Mouse (Mus musculus): ENCODE measurements at regions not wholly inside any gene's neighbourhood (a gene's known extent, or its start where the extent isn't known, plus 50 kb on each side); places are given as distances from the start of the nearest gene placed in this dataset.

GRCm38 (mm10) chr8:87064768-87065167 is 179.7 kb upstream of the N4bp1 start:
- Histone ChIP-seq H3K27me3 (ENCODE audit: control insufficient read depth, insufficient read depth, low read length) (no peaks in the 10 kb centered on the region), H3K27ac (replicated peaks; ENCODE audit: low read depth, low read length) (peak overlapping the region; percentile 70), H3K4me1 (ENCODE audit: control insufficient read depth, insufficient read depth, low read length) (peaks cover 7% of the 10 kb centered on the region; the same call in 1 of the 2 replicates), H3K4me2 (ENCODE audit: low read length) (no peak overlapping the region), H3K4me3 (replicated peaks; ENCODE audit: low read depth, low read length) (no peak overlapping the region), H3K9ac (replicated peaks; ENCODE audit: low read length) (no peak overlapping the region), H3K9me3 (ENCODE audit: control insufficient read depth, low read length) (no peaks in the 10 kb centered on the region), H3K36me3 (ENCODE audit: control insufficient read depth, insufficient read depth, low read length) (no peaks in the 10 kb centered on the region)
- ATAC-seq (ENCODE audit: low FRiP score, low TSS enrichment) (no peak), DNase-seq (no peak)
- 81% methylated on average over 9 of the region's 9 CpGs for WGBS

GRCm38 (mm10) chr8:87064250-87064747 is 179.2 kb upstream of the N4bp1 start:
- H3K4me2 ChIP-seq (ENCODE audit: low read length), result no peak overlapping the region
- H3K4me3 ChIP-seq (replicated peaks; ENCODE audit: low read depth, low read length), result no peak overlapping the region
- peak overlapping the region; percentile 70 for H3K27ac ChIP-seq (replicated peaks; ENCODE audit: low read depth, low read length)
- peak; percentile 65 for DNase-seq
- H3K36me3 ChIP-seq (ENCODE audit: control insufficient read depth, insufficient read depth, low read length), result no peaks in the 10 kb centered on the region
- no peaks in the 10 kb centered on the region for H3K9me3 ChIP-seq (ENCODE audit: control insufficient read depth, low read length)
- peak; percentile 27; the same call in 1 of the 2 replicates for ATAC-seq (ENCODE audit: low FRiP score, low TSS enrichment)
- H3K4me1 ChIP-seq (ENCODE audit: control insufficient read depth, insufficient read depth, low read length), result peaks cover 7% of the 10 kb centered on the region; the same call in 1 of the 2 replicates
- WGBS, result 42% methylated on average over 12 of the region's 12 CpGs
- H3K27me3 ChIP-seq (ENCODE audit: control insufficient read depth, insufficient read depth, low read length), result no peaks in the 10 kb centered on the region
- H3K9ac ChIP-seq (replicated peaks; ENCODE audit: low read length), result no peak overlapping the region

- 0 out of 2 replicates have a peak overlapping the region, but pooled peaks have one; percentile 32 for H3K27ac ChIP-seq (replicated peaks; ENCODE audit: low read depth, low read length)
- no peak for ATAC-seq (ENCODE audit: low FRiP score, low TSS enrichment)
- 83% methylated on average over 4 of the region's 4 CpGs for WGBS
Measured at GRCm38 (mm10) chr8:87063588-87063987, 178.5 kb upstream of the N4bp1 start.

GRCm38 (mm10) chr8:87049746-87050145 is 164.7 kb upstream of the N4bp1 start:
- Histone ChIP-seq H3K9ac (replicated peaks; ENCODE audit: low read length) (no peak overlapping the region), H3K9me3 (ENCODE audit: control insufficient read depth, low read length) (no peaks in the 10 kb centered on the region), H3K4me3 (replicated peaks; ENCODE audit: low read depth, low read length) (no peak overlapping the region), H3K27ac (replicated peaks; ENCODE audit: low read depth, low read length) (no peak overlapping the region), H3K27me3 (ENCODE audit: control insufficient read depth, insufficient read depth, low read length) (no peaks in the 10 kb centered on the region), H3K36me3 (ENCODE audit: control insufficient read depth, insufficient read depth, low read length) (no peaks in the 10 kb centered on the region), H3K4me1 (ENCODE audit: control insufficient read depth, insufficient read depth, low read length) (no peaks in the 10 kb centered on the region), H3K4me2 (ENCODE audit: low read length) (no peak overlapping the region)
- 69% methylated on average over 3 of the region's 3 CpGs for WGBS
- no peak for ATAC-seq (ENCODE audit: low FRiP score, low TSS enrichment)
- no peak for DNase-seq

More at GRCm38 (mm10) chr8:87063588-87063987, 178.5 kb upstream of the N4bp1 start:
- no peaks in the 10 kb centered on the region for H3K27me3 ChIP-seq (ENCODE audit: control insufficient read depth, insufficient read depth, low read length)
- H3K36me3 ChIP-seq (ENCODE audit: control insufficient read depth, insufficient read depth, low read length), result no peaks in the 10 kb centered on the region
- H3K9me3 ChIP-seq (ENCODE audit: control insufficient read depth, low read length), result no peaks in the 10 kb centered on the region
- no peak overlapping the region for H3K4me2 ChIP-seq (ENCODE audit: low read length)
- no peak for DNase-seq
- peaks cover 7% of the 10 kb centered on the region; the same call in 1 of the 2 replicates for H3K4me1 ChIP-seq (ENCODE audit: control insufficient read depth, insufficient read depth, low read length)
- no peak overlapping the region for H3K4me3 ChIP-seq (replicated peaks; ENCODE audit: low read depth, low read length)
- H3K9ac ChIP-seq (replicated peaks; ENCODE audit: low read length), result no peak overlapping the region

- Histone ChIP-seq H3K4me1 (ENCODE audit: control insufficient read depth, insufficient read depth, low read length) (0 out of 2 replicates have a peak, but pooled peaks cover 2% of the 10 kb centered on the region), H3K9me3 (ENCODE audit: control insufficient read depth, low read length) (no peaks in the 10 kb centered on the region), H3K36me3 (ENCODE audit: control insufficient read depth, insufficient read depth, low read length) (no peaks in the 10 kb centered on the region), H3K9ac (replicated peaks; ENCODE audit: low read length) (no peak overlapping the region), H3K4me3 (replicated peaks; ENCODE audit: low read depth, low read length) (no peak overlapping the region), H3K27me3 (ENCODE audit: control insufficient read depth, insufficient read depth, low read length) (no peaks in the 10 kb centered on the region), H3K27ac (replicated peaks; ENCODE audit: low read depth, low read length) (no peak overlapping the region), H3K4me2 (ENCODE audit: low read length) (no peak overlapping the region)
- DNase-seq (no peak), ATAC-seq (ENCODE audit: low FRiP score, low TSS enrichment) (no peak)
- 90% methylated on average over 4 of the region's 4 CpGs for WGBS
Measured at GRCm38 (mm10) chr8:87049196-87049595, 164.1 kb upstream of the N4bp1 start.

- Histone ChIP-seq H3K36me3 (ENCODE audit: control insufficient read depth, insufficient read depth, low read length) (no peaks in the 10 kb centered on the region), H3K4me2 (ENCODE audit: low read length) (no peak overlapping the region), H3K4me3 (replicated peaks; ENCODE audit: low read depth, low read length) (no peak overlapping the region), H3K9ac (replicated peaks; ENCODE audit: low read length) (no peak overlapping the region), H3K27me3 (ENCODE audit: control insufficient read depth, insufficient read depth, low read length) (no peaks in the 10 kb centered on the region), H3K4me1 (ENCODE audit: control insufficient read depth, insufficient read depth, low read length) (0 out of 2 replicates have a peak, but pooled peaks cover 2% of the 10 kb centered on the region), H3K27ac (replicated peaks; ENCODE audit: low read depth, low read length) (no peak overlapping the region), H3K9me3 (ENCODE audit: control insufficient read depth, low read length) (no peaks in the 10 kb centered on the region)
- DNase-seq (no peak), ATAC-seq (ENCODE audit: low FRiP score, low TSS enrichment) (no peak)
- 82% methylated on average over 4 of the region's 4 CpGs for WGBS
Measured at GRCm38 (mm10) chr8:87046590-87046989, 161.5 kb upstream of the N4bp1 start.

GRCm38 (mm10) chr8:87043016-87043415 is 158.0 kb upstream of the N4bp1 start:
- Histone ChIP-seq H3K4me2 (ENCODE audit: low read length) (no peak overlapping the region), H3K27me3 (ENCODE audit: control insufficient read depth, insufficient read depth, low read length) (no peaks in the 10 kb centered on the region), H3K4me3 (replicated peaks; ENCODE audit: low read depth, low read length) (no peak overlapping the region), H3K9me3 (ENCODE audit: control insufficient read depth, low read length) (no peaks in the 10 kb centered on the region), H3K9ac (replicated peaks; ENCODE audit: low read length) (no peak overlapping the region), H3K4me1 (ENCODE audit: control insufficient read depth, insufficient read depth, low read length) (peaks cover 6% of the 10 kb centered on the region; the same call in 1 of the 2 replicates), H3K27ac (replicated peaks; ENCODE audit: low read depth, low read length) (no peak overlapping the region), H3K36me3 (ENCODE audit: control insufficient read depth, insufficient read depth, low read length) (no peaks in the 10 kb centered on the region)
- 84% methylated on average over 5 of the region's 5 CpGs for WGBS
- ATAC-seq (ENCODE audit: low FRiP score, low TSS enrichment), result no peak
- DNase-seq, result no peak

- no peaks in the 10 kb centered on the region for H3K36me3 ChIP-seq (ENCODE audit: control insufficient read depth, insufficient read depth, low read length)
- ATAC-seq (ENCODE audit: low FRiP score, low TSS enrichment) (no peak), DNase-seq (peak; percentile 60)
- H3K4me2 ChIP-seq (ENCODE audit: low read length), result peak overlapping the region; percentile 83
- H3K27ac ChIP-seq (replicated peaks; ENCODE audit: low read depth, low read length), result 0 out of 2 replicates have a peak overlapping the region, but pooled peaks have one; percentile 0
- WGBS, result 4% methylated on average over 48 of the region's 48 CpGs
- peak overlapping the region; percentile 58 for H3K9ac ChIP-seq (replicated peaks; ENCODE audit: low read length)
- H3K4me3 ChIP-seq (replicated peaks; ENCODE audit: low read depth, low read length), result peak overlapping the region; percentile 35
- no peaks in the 10 kb centered on the region for H3K27me3 ChIP-seq (ENCODE audit: control insufficient read depth, insufficient read depth, low read length)
- no peaks in the 10 kb centered on the region for H3K9me3 ChIP-seq (ENCODE audit: control insufficient read depth, low read length)
- peaks cover 8% of the 10 kb centered on the region; the same call in 1 of the 2 replicates for H3K4me1 ChIP-seq (ENCODE audit: control insufficient read depth, insufficient read depth, low read length)
Measured at GRCm38 (mm10) chr8:87037620-87038380, 152.7 kb upstream of the N4bp1 start.

GRCm38 (mm10) chr8:87035996-87036395 is 150.9 kb upstream of the N4bp1 start:
- no peaks in the 10 kb centered on the region for H3K27me3 ChIP-seq (ENCODE audit: control insufficient read depth, insufficient read depth, low read length)
- H3K9ac ChIP-seq (replicated peaks; ENCODE audit: low read length), result no peak overlapping the region
- H3K4me3 ChIP-seq (replicated peaks; ENCODE audit: low read depth, low read length), result no peak overlapping the region
- H3K4me1 ChIP-seq (ENCODE audit: control insufficient read depth, insufficient read depth, low read length), result peaks cover 8% of the 10 kb centered on the region; the same call in 1 of the 2 replicates
- ATAC-seq (ENCODE audit: low FRiP score, low TSS enrichment) (no peak), DNase-seq (no peak)
- no peaks in the 10 kb centered on the region for H3K36me3 ChIP-seq (ENCODE audit: control insufficient read depth, insufficient read depth, low read length)
- WGBS, result 57% methylated on average over 10 of the region's 10 CpGs
- no peak overlapping the region for H3K27ac ChIP-seq (replicated peaks; ENCODE audit: low read depth, low read length)
- no peaks in the 10 kb centered on the region for H3K9me3 ChIP-seq (ENCODE audit: control insufficient read depth, low read length)
- H3K4me2 ChIP-seq (ENCODE audit: low read length), result no peak overlapping the region
